ENCODE assay signal across 13 mouse cellular contexts in the genomic region with DNA sequence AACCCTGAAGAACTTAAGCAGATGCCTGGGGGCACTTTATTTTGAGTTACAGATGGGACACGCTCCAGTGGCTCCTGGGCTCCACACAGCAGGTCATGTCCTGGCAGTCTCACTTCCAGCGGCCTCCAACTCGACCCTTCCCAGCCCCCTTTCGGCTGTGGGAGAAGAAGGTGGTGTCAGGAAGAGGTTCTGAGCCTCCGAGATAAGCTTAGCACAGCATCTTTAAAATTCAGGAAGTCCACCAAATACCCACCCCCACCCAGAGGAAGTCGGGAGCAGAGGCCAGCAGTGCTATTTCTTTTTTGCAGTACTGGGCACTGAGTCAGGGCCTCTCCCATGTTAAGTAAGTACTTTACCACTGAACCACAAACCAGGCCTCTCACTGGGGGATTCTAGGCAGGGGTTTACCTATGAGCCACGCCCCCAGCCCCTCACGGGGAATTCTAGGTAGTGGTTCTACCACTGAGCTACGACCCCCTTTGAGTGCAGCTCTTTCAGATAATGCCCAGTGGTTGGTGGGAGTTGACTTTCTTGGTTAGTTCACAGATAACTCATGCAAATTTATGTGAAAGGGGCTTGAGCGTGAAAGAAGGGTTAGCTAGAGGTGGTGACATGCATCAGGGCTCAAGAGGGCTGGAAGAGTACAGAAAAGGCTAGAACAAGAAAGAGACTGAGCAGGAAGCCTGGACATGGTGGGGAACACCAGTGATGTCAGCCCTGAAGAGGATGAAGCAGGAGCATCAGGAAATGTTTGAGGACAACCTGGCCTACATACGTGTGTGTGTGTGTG. TPM values are rescaled to one million over a fixed set of nuclear protein-coding genes. Genes with fewer than 3 reads are reported as not detected.
A peak's percentile ranks its signal among the peaks of the same experiment; 100 is the strongest.
DNase-seq lines count a peak whose midpoint lies in the region; ATAC-seq and TF ChIP-seq lines count a peak whose summit lies in the region.
"Had no signal": no experiment of that assay in that cellular context is flagged by ENCODE, and none has a peak within 500 bp of the region (broad histone marks: within the 10 kb centered on the region; RNA-seq: fewer than 3 reads in every experiment).

No protein-coding gene starts in this region.

- H3K27ac ChIP-seq in heart, embryonic 13.5 days (replicated peaks) = peak overlapping the region; percentile 58
- H3K27ac ChIP-seq in liver, embryonic 15.5 days (replicated peaks) = peak overlapping the region; percentile 67
- no peak overlapping the region for H3K27ac ChIP-seq in kidney, adult 2 months (ENCODE audit: insufficient read depth, low read depth, low read length)
- H3K27ac ChIP-seq: lung, embryonic 15.5 days had no signal

- H3K4me2 ChIP-seq in heart, embryonic 13.5 days = no peak overlapping the region
- 0 out of 2 replicates have a peak overlapping the region, but pooled peaks have one; percentile 6 for H3K4me2 ChIP-seq in liver, embryonic 15.5 days
- H3K4me2 ChIP-seq: lung, embryonic 15.5 days had no signal

- H3K4me1 ChIP-seq in heart, embryonic 13.5 days = peaks cover 47% of the 10 kb centered on the region
- H3K4me1 ChIP-seq in liver, embryonic 15.5 days (replicated peaks) = peaks cover 57% of the 10 kb centered on the region
- H3K4me1 ChIP-seq in kidney, adult 2 months (ENCODE audit: control insufficient read depth, insufficient read depth, low read length) = peaks cover 5% of the 10 kb centered on the region; the same call in 1 of the 2 replicates

- no peak for DNase-seq in heart, postnatal 4 days
- DNase-seq in 416B (ENCODE audit: low read depth) = peak; percentile 82
- DNase-seq in MEL-GATA-1-ER (ENCODE audit: extremely low read depth, low read depth) = peak; percentile 88
- no peak for DNase-seq in embryo, embryonic 11 days
- DNase-seq in layer of hippocampus, postnatal 36 days = no peak
- no peak for DNase-seq in kidney, adult 2 months
- DNase-seq: cerebellum, postnatal 25 days; kidney, postnatal 25 days; thymus, postnatal 25 days had no signal

- TF ChIP-seq CTCF in kidney, adult 2 months (conservative IDR thresholded peaks at IDR 0.05; ENCODE audit: insufficient read depth, insufficient read length, low read depth, low read length) = no peak

- no peaks in the 10 kb centered on the region for H3K27me3 ChIP-seq in heart, embryonic 13.5 days (replicated peaks)
- H3K27me3 ChIP-seq in liver, embryonic 15.5 days = no peaks in the 10 kb centered on the region
- H3K27me3 ChIP-seq in kidney, adult 2 months (replicated peaks; ENCODE audit: control insufficient read depth, insufficient read depth, low read length) = no peaks in the 10 kb centered on the region
- H3K27me3 ChIP-seq: lung, embryonic 15.5 days had no signal

- WGBS in heart, embryonic 13.5 days = 41% methylated on average over 11 of the region's 11 CpGs
- 13% methylated on average over 11 of the region's 11 CpGs for WGBS in liver, embryonic 15.5 days (ENCODE audit: insufficient replicate concordance)
- 50% methylated on average over 11 of the region's 11 CpGs for WGBS in kidney, adult 2 months

- no peaks in the 10 kb centered on the region for H3K9me3 ChIP-seq in heart, embryonic 13.5 days
- no peaks in the 10 kb centered on the region for H3K9me3 ChIP-seq in liver, embryonic 15.5 days (replicated peaks)
- H3K9me3 ChIP-seq: lung, embryonic 15.5 days had no signal

- ATAC-seq in heart, embryonic 13.5 days (ENCODE audit: extremely low read depth, insufficient number of reproducible peaks, low FRiP score, low TSS enrichment) = no peak
- ATAC-seq in liver, embryonic 15.5 days (ENCODE audit: insufficient read depth) = no peak
- ATAC-seq: hindbrain, embryonic 16.5 days had no signal

- TF ChIP-seq POLR2A in kidney, adult 2 months (IDR thresholded peaks at IDR 0.05; ENCODE audit: low read depth, low read length) = no peak

- H3K9ac ChIP-seq in heart, embryonic 13.5 days = no peak overlapping the region
- H3K9ac ChIP-seq in liver, embryonic 15.5 days = no peak overlapping the region; the same call in 1 of the 2 replicates
- H3K9ac ChIP-seq: lung, embryonic 15.5 days had no signal

- H3K36me3 ChIP-seq in heart, embryonic 13.5 days = peaks cover 20% of the 10 kb centered on the region
- no peaks in the 10 kb centered on the region for H3K36me3 ChIP-seq in liver, embryonic 15.5 days (replicated peaks)
- H3K36me3 ChIP-seq in kidney, adult 2 months (ENCODE audit: control insufficient read depth, insufficient read depth, low read length) = no peaks in the 10 kb centered on the region
- H3K36me3 ChIP-seq: lung, embryonic 15.5 days had no signal

- H3K4me3 ChIP-seq in heart, embryonic 13.5 days = no peak overlapping the region
- no peak overlapping the region for H3K4me3 ChIP-seq in liver, embryonic 15.5 days (replicated peaks)
- no peak overlapping the region for H3K4me3 ChIP-seq in kidney, adult 2 months (ENCODE audit: insufficient read depth, low read depth, low read length)
- H3K4me3 ChIP-seq: lung, embryonic 15.5 days had no signal

RNA-seq across cellular contexts. Expression of a gene that starts 3.4 kb away (rescaled TPM):
- polyA plus RNA-seq in heart, embryonic 13.5 days (2015; fragmentation: Nextera tagmentation; extraction: Ambion mirVana) = 29.2 and 33.9 TPM in 2 replicates
- total RNA-seq in heart, postnatal 4 days (2021) = 10 to 100 TPM; 89.8 to 92.3 TPM
- 17.4 and 20.9 TPM in 2 replicates for polyA plus RNA-seq in liver, embryonic 15.5 days (2015; fragmentation: Nextera tagmentation; extraction: Ambion mirVana)
- total RNA-seq in layer of hippocampus, postnatal 36 days (2021) = 100 to 1,000 TPM; 146 to 164 TPM
- 31.0 and 33.0 TPM in 2 replicates for polyA plus RNA-seq in kidney, adult 2 months (2012; rRNA removed)

RNA-seq across cellular contexts. Expression of a gene that starts 11.3 kb away (rescaled TPM):
- 610 and 755 TPM in 2 replicates for polyA plus RNA-seq in heart, embryonic 13.5 days (2015; fragmentation: Nextera tagmentation; extraction: Ambion mirVana)
- total RNA-seq in heart, postnatal 4 days (2021) = 10 to 100 TPM; 48.7 to 59.0 TPM
- 11.7 and 16.9 TPM in 2 replicates for polyA plus RNA-seq in liver, embryonic 15.5 days (2015; fragmentation: Nextera tagmentation; extraction: Ambion mirVana)
- 1 to 10 TPM; 1.1 to 4.2 TPM for total RNA-seq in layer of hippocampus, postnatal 36 days (2021)
- 0.39 and 3.9 TPM in 2 replicates for polyA plus RNA-seq in kidney, adult 2 months (2012; rRNA removed)

RNA-seq across cellular contexts. Expression of a gene that starts 19.2 kb away (rescaled TPM):
- 2,083 and 2,324 TPM in 2 replicates for polyA plus RNA-seq in heart, embryonic 13.5 days (2015; fragmentation: Nextera tagmentation; extraction: Ambion mirVana)
- total RNA-seq in heart, postnatal 4 days (2021) = 1,000 to 10,000 TPM; 4,693 to 5,168 TPM
- polyA plus RNA-seq in liver, embryonic 15.5 days (2015; fragmentation: Nextera tagmentation; extraction: Ambion mirVana) = 0.39 and 1.3 TPM in 2 replicates
- total RNA-seq in layer of hippocampus, postnatal 36 days (2021) = 1 to 10 TPM in 1 of 2 experiments, under 1 TPM in 1; 0.70 to 1.3 TPM
- polyA plus RNA-seq in kidney, adult 2 months (2012; rRNA removed) = 2.1 and 2.6 TPM in 2 replicates

RNA-seq across cellular contexts. Expression of a gene that starts 27.4 kb away (rescaled TPM):
- polyA plus RNA-seq in heart, embryonic 13.5 days (2015; fragmentation: Nextera tagmentation; extraction: Ambion mirVana) = 0.59 and 0.95 TPM in 2 replicates
- under 1 TPM; 0.41 to 0.57 TPM for total RNA-seq in heart, postnatal 4 days (2021)
- 0.07 and 0.26 TPM in 2 replicates for polyA plus RNA-seq in liver, embryonic 15.5 days (2015; fragmentation: Nextera tagmentation; extraction: Ambion mirVana)
- under 1 TPM; 0.38 to 0.65 TPM for total RNA-seq in layer of hippocampus, postnatal 36 days (2021)
- polyA plus RNA-seq in kidney, adult 2 months (2012; rRNA removed) = 1.3 and 1.4 TPM in 2 replicates

RNA-seq across cellular contexts. Expression of a gene that starts 42.5 kb away (rescaled TPM):
- polyA plus RNA-seq in heart, embryonic 13.5 days (2015; fragmentation: Nextera tagmentation; extraction: Ambion mirVana) = 1.4 and 2.7 TPM in 2 replicates
- 1 to 10 TPM; 1.1 to 1.5 TPM for total RNA-seq in heart, postnatal 4 days (2021)
- 0.35 and 0.77 TPM in 2 replicates for polyA plus RNA-seq in liver, embryonic 15.5 days (2015; fragmentation: Nextera tagmentation; extraction: Ambion mirVana)
- 100 to 1,000 TPM; 203 to 220 TPM for total RNA-seq in layer of hippocampus, postnatal 36 days (2021)
- 0.55 and 1.0 TPM in 2 replicates for polyA plus RNA-seq in kidney, adult 2 months (2012; rRNA removed)

Comparison
In these comparisons a context has a peak if more than half of its experiments do, and no peak if none do; other contexts are left out.
1. DNase-seq: peak in 416B (single experiment) and MEL-GATA-1-ER (single experiment); none in heart, postnatal 4 days (single experiment), embryo, embryonic 11 days (single experiment), layer of hippocampus, postnatal 36 days (0 of 2) and kidney, adult 2 months (single experiment).
2. RNA of a gene that starts 11.3 kb away (polyA plus RNA-seq): 610 to 755 TPM in heart, embryonic 13.5 days; 11.7 to 16.9 TPM in liver, embryonic 15.5 days and 0.39 to 3.9 TPM in kidney, adult 2 months; every median in the first group is over 10 times any median in the second.
3. RNA of a gene that starts 19.2 kb away (polyA plus RNA-seq): 2,083 to 2,324 TPM in heart, embryonic 13.5 days; 2.1 to 2.6 TPM in kidney, adult 2 months and 0.39 to 1.3 TPM in liver, embryonic 15.5 days; every median in the first group is over 100 times any median in the second.